Mouse (Mus musculus) kidney, adult 8-10 months (tissue): ENCODE measurements around the gene Olfr1395.
"Not testable (repeated sequence)": the region's sequence is repeated elsewhere in the genome, so short reads cannot be mapped to it uniquely, and the experiment has no call there.

ENCODE experiments used
- DNase-seq, 2 experiments: peaks; one replicate each; pipeline ENCODE4 v3.0.0; 2022

Gene Olfr1395

GRCm38 (mm10) chr11:49176047-49176779, 34.1 kb downstream of the Olfr1395 start:
- DNase-seq = not testable (repeated sequence)

GRCm38 (mm10) chr11:49183172-49183571, 41.1 kb downstream of the Olfr1395 start:
- no peak for DNase-seq

DNA sequence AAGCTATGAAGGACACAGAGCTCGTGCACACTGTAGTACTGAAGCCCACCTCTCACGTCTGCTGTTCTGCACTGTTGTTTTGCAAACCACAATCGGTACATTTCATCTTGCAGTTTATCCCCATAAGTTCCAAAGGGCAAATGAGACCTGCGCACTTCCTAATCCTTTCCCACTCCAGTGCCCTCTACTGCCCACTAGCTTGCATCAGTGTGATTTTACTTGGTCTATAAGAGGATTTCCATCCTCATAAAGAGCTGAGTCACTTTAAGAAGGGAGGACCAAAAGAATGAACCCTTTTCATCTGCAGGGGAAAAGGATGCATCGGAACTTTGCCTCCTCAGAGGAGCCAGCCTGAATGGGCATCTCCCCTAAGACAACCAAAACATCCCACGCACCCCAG, 44.4 kb downstream of the Olfr1395 start:
- DNase-seq = no peak

DNA sequence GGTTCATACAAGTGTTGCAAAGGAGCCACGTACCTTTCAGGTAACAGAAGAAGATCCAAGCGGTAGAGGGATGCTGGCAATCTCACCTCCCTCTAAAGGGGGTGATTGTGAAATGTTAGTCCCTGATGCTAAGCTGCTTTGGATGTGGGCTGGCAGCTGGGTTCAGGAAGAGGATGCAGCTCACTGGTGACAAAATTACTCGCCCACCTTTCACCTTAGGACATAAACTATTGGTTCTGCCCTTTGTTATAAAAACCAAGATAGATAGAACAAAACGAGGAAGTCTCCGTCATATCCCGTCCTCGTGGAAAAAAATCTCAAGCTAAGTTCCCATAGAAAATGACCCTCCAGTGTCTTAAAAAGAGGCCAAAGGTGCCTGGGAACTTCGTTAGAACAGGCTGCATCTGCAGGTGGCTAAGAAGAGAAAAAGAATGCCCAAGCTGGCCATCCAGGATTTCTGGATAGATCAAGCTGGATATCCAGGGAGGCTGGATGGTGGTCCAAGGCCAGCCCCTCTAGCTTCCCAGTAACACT, 44.9 kb downstream of the Olfr1395 start, which contains the start of gene Btnl9:
TSS of gene Btnl9 (minus strand) at position 205 of the 534 bp plus-strand sequence.
- no peak for DNase-seq

GRCm38 (mm10) chr11:49187701-49188100, 45.6 kb downstream of the Olfr1395 start:
- DNase-seq = no peak

GRCm38 (mm10) chr11:49189737-49190136, 47.7 kb downstream of the Olfr1395 start:
- peak; percentile 49 to 83 for DNase-seq

DNA sequence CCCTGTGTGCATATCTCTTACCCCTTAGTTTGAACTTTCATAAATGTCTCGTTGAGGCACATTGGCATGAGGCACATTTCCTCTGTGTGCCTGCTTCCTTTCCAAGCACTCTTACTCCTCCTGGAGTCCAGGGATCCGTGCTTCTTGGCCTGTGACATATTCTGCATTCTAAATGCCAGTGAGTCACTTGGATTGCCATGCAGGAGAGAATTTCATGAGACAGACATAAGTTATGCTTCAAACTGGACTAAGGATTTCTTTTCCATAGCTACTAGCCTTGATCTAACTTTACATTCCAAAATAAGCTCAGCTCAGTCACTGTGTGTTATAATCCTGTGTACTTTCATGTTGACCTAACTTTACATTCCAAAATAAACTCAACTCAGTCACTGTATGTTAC, 49.0 kb downstream of the Olfr1395 start:
- no peak for DNase-seq

DNA sequence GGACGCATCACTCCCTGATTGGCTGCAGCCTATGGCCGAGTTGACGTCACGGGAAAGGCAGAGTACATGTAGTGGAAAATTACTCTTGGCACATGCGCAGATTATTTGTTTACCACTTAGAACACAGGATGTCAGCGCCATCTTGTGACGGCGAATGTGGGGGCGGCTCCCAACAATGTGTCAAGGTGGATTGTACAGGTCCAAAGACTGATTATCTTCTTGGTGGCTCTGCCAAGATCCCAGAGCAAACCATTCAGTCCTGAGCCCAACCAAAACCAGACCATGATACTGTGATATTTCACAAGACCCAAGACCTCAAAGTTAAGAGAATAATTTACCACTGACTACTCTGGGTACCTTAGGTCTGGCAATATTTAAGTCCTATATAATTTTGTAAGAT, 52.7 kb downstream of the Olfr1395 start:
- not testable (repeated sequence) for DNase-seq

GRCm38 (mm10) chr11:49195819-49196322, 53.8 kb downstream of the Olfr1395 start:
- DNase-seq = peak in 1 of 2 experiments; percentile 26
